Mouse (Mus musculus) inflammation-experienced regulatory T-cells (primary cell): Measurements from ENCODE around the gene Acsl5. TPM values are rescaled to one million over a fixed set of nuclear protein-coding genes. Genes with fewer than 3 reads are reported as not detected.

Source experiments
- polyA plus RNA-seq, 2 experiments: library from polyadenylated mRNA; unstranded; fragments of 100-300 nt; shearing (Covaris generic); gene quantifications; one replicate each; pipeline ENCODE4 v1.2.1; 2017

Gene Acsl5
- polyA plus RNA-seq: 100 to 1,000 TPM; 140 to 145 TPM

GRCm38 (mm10) chr19:55251383-55252124 is at the start of gene Acsl5:
Acsl5 (plus strand) TSS chr19:55251938.

GRCm38 (mm10) chr19:55241186-55241645 is 10.5 kb upstream of the Acsl5 start, which contains the start of gene Gucy2g:
Gucy2g (minus strand) TSS chr19:55241236.

GRCm38 (mm10) chr19:55315452-55316108 is 63.8 kb downstream of the Acsl5 start, which contains the start of gene Zdhhc6:
Zdhhc6 (minus strand) TSS chr19:55316032.

GRCm38 (mm10) chr19:55316109-55316714 is 64.5 kb downstream of the Acsl5 start, which contains the start of gene Vti1a:
Vti1a (plus strand) TSS chr19:55316295.

Other genes starting within 250 kb of the Acsl5 start
- 1 to 10 TPM; 5.1 to 6.3 TPM for gene Gpam, start 124.7 kb upstream of the Acsl5 start, polyA plus RNA-seq
- gene Tectb, start 71.2 kb upstream of the Acsl5 start, polyA plus RNA-seq: 1 to 10 TPM in 1 of 2 experiments, under 1 TPM in 1; 0.07 to 3.5 TPM
- gene Gucy2g, start 10.7 kb upstream of the Acsl5 start, polyA plus RNA-seq: under 1 TPM; 0.10 to 0.61 TPM
- gene Zdhhc6, start 64.1 kb downstream of the Acsl5 start, polyA plus RNA-seq: 10 to 100 TPM; 68.0 to 79.3 TPM
- 10 to 100 TPM; 52.8 to 55.9 TPM for gene Vti1a, start 64.4 kb downstream of the Acsl5 start, polyA plus RNA-seq